Mouse (Mus musculus) heart, postnatal 36 days (tissue): ENCODE data around the gene Smco4. TPM values are rescaled to one million over a fixed set of nuclear protein-coding genes. Genes with fewer than 3 reads are reported as not detected.

ENCODE experiments used
- DNase-seq, 2 experiments: peaks; one replicate each; pipeline ENCODE4 v3.0.0; 2021 to 2022
- intact Hi-C: fragments of 180-260 bp; cut with DNase I; formaldehyde crosslinking; loops from one replicate; pipeline ENCODE4 v1.15.1; 2025
- total RNA-seq, 2 experiments: library from RNA; stranded (reverse); gene quantifications; 2 replicates each; pipeline ENCODE4 v1.2.3; 2021

Gene Smco4
- total RNA-seq, 2 experiments from 2014 or later: 22.2 to 24.0 TPM

DNA sequence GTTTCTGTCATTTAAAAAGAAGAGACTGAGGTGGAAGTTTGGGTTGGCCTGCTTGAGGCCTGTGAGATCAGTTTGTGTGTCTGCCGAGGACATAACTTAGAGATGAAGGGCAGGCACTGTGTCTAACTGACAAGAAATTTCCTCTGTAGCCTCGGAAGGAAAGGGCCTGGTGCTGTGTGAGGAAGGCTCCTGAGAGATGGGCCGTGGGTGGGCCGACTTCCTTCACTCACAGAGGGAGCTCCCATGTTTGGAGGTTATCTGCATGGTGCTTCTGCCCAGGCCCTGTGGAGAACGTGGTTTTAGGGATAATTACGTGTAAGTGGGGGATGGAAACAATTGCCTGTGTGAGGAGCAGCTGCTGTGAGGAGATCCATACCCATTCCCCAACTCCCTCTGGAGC lies 10.6 kb downstream of the Smco4 start:
- intact Hi-C loops: no loop called here
- DNase-seq: no peak

DNA sequence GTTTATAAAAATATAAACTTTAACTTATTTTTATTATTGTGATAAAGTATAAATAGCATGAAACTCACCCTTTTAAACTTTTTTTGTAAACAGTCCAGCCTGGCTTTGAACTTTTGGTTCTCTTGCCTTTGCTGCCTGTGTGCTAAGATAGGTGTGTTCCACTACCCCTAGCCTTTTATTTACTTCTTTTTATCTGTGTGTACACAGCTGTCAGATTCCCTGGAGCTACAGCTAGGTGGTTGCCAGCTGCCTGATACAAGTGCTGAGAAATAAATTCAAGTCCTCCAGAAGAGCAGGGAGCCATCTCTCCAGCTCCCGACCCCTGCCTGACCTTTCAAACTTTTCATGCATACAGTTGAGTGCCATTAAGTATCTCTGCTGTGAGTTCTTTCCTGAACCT lies 12.1 kb downstream of the Smco4 start:
- intact Hi-C loops: no loop called here
- no peak for DNase-seq

DNA sequence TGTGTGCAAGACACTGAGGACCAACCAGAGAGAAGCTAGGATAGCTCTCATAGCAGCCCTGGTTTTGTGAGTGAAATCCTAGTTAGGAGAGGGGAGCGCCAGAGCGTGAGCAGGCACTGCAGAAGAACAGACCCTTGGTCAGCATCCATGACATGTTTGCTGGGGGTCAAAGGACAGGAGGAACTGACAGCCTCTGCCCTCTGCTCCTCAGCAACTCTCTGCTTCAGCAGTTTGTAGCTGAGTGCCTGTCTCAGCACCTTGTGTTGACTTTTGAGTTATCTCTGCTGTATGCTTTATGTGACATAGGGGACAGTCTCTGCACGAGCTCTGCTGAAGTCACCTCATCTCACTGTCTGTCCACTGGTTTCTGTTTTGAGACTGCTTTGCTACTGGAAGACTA lies 13.6 kb downstream of the Smco4 start:
- no peak for DNase-seq
- intact Hi-C loops: no loop called here

DNA sequence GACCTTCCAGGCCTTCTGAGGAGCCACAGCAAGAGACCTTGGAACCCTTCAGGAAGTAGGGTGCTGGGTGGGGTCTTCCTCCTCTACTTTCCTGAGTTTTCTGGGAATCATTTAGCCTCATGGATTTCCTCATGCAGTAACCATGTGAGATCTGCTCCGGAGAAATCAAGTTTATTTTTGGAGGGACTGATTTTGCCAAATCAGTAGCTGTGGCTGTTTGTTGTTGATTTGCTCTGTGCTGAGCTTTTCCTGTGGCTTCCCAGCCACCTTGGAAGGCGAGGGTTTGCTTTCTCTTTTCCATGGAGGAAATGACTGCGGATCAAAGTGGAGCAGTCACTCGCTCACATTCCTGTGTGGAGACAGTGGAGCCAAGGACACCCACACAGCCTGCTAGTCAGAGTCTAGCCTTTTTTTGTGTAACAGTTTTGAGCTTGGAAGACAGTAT lies 14.2 kb downstream of the Smco4 start:
- intact Hi-C loops: no loop called here
- no peak for DNase-seq

DNA sequence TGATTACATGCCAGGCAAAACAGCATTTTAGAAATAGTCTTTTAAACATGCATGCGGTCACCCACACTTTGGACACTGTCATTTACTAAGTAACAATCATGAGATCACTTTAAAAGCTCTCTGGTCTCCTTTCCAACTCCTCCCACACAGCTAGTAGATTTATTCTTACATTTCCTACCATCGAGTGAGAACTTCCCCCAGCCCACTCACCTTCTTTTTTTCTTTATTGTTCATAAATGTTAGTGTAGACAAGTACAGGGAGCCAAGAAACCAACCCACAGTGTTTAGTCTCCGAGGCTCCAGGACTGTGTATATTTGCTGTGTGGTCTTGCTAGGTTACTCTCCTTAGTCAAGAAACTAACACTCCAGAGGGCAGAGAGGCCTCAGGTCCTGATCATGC lies 16.1 kb downstream of the Smco4 start:
- no peak for DNase-seq
- intact Hi-C loops: loop anchor here (2.0 kb wide), 1 partner anchor 13 kb away; no protein-coding TSS in a partner anchor

DNA sequence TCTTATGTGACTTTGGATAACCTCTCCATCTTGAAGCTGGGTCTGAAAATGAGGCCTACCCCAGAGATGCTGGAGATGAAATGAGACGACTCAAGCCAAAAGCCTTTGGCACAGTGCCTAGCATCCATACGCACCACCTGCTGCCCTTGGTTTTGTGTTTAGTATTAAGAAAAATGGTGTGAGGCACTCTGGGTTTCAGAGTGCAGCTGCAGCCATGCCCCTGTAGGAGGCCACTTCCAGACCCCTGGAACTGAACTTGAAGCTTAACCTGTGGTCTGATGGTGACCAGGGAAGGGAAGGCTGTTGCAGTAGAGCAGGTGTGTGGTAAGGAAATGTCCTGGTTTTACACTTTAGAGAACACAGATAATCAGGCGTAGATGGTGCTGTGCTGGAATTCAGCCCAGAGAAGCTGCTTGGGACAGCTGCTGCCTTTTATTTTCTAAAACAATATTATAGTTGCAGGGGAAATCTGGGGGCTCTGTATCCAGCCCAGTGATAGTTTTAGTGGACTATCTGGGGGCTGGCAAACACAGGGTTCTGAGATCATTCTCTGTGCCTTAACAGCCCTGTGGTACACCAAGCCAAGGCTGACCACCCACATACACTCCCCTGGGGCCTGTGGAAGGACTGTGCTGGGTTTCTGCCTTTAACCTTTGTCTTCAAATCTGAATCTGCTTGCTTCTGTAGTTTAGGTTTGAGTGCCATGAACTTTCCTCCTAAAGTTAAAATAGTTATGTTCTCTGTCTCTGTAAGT lies 17.5 kb downstream of the Smco4 start:
- DNase-seq: no peak
- intact Hi-C loops: no loop called here

DNA sequence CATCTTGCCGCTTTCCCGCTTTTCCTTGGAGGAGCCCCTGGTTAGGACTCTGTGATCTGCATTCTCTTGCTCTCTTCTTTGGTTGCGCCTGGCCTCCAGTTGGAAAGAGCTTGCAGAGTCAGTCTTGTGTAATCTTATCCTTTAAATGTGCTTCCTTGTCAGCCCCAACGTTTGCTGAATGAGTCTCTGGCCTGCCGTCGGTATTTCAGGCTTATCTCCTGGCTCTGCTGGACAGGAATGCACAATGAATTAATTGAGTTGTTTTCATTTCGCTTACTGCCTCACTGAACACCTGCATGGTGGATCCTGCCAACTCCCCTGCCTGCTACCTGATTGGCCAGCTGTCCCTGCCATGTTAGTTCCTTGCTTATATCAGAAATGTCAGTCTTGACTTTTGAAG lies 19.7 kb downstream of the Smco4 start:
- intact Hi-C loops: no loop called here
- no peak for DNase-seq

DNA sequence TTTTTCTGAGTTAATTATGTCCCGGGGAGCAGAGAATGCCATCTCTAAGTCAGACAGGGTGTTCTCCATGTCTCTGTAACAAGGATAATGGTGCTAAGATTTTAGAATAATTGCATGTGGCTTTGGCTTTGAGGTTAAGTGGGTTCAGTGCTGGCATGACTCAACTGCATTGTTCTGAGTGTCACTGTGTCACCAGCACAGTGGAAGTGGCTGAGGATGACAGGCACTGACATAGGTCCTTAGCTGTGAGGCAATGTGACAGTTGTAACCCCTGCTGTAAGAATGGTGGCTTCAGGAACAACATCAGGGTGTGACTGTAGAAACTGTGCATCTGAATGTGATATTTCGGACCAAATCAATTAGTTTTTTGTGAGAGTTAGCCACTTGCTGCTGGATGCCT lies 22.8 kb downstream of the Smco4 start:
- no peak for DNase-seq
- intact Hi-C loops: no loop called here

DNA sequence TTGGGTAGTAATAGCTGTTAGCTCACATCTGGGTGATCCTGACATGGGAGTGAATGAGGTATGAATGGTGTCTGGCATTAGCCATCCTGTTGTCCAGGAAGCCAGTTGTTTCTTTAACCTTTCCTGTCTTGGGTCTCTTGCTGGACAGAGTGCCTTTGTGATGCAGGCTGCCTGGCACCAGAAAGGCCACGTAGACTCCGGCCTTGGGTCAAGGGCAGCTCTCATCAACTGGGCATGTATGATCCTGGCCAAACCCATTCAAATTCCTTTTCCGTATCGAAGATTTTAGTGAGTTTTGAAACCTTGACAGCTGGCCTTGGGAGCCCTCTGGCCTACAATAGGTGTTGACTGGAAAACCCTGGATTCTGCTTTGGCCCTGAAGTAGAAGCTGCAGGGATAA lies 24.7 kb downstream of the Smco4 start:
- no peak for DNase-seq
- intact Hi-C loops: no loop called here

DNA sequence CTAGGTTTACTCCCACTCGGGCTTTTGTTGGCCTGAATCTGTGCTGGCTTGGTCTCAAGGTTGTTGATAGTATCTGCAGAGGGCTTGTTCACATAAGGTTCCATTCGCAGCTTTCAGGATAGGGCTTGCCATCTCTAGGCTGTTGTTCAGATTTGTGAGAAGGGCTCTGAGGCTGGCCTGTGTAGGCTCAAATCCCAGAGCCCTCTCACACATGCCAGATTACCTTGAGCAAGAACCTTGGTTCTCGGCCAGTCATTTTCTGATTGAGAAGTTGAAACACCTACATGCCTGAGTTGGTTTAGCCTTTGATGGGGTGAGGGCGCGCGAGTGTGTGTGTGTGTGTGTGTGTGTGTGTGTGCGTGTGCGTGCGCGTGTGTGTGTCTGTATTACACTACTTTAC lies 29.1 kb downstream of the Smco4 start:
- intact Hi-C loops: loop anchor here (2.0 kb wide), 1 partner anchor 14 kb away; no protein-coding TSS in a partner anchor
- DNase-seq: no peak

DNA sequence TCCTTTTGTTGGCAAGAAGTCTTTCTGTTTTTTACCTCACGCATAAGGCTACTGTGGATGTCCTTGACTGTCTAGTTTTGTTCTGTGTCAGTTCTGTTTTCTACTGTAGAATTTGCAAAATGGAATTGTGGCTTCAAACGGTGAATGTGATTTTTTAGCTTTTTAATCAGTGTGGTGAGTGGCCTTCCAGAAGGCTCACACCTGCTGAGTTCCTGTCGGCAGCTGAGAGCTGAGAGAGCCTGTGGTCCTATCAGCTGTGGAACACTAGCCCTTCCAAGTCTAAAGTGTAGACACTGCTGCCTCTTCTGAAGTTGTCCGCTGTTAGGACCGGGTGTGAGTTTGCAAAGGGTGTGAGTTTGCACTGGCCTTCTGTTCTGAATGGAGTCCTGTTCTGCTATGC lies 29.7 kb downstream of the Smco4 start:
- intact Hi-C loops: loop anchor here (2.0 kb wide), 1 partner anchor 14 kb away; no protein-coding TSS in a partner anchor
- no peak for DNase-seq

DNA sequence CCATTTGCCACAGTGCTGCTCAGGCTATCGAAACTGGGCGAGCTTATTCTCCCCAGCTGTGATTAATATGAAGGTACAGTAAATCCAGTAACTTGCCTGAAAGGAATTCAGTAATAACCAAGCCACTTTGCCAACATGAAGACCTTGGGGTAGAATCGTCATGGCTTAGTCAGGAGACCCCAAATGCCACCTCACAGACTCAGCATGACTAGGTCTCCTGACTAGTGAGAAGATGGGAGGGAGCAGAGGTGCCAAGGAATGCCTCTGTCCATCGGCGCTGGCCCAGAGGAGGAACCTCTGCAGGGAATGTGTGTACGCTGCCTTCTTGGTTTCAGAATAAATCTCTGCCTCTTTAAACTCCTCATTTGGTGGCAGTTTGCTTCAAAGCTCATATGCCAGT lies 30.4 kb downstream of the Smco4 start:
- no peak for DNase-seq
- intact Hi-C loops: loop anchor here (2.0 kb wide), 1 partner anchor 15 kb away; no protein-coding TSS in a partner anchor

DNA sequence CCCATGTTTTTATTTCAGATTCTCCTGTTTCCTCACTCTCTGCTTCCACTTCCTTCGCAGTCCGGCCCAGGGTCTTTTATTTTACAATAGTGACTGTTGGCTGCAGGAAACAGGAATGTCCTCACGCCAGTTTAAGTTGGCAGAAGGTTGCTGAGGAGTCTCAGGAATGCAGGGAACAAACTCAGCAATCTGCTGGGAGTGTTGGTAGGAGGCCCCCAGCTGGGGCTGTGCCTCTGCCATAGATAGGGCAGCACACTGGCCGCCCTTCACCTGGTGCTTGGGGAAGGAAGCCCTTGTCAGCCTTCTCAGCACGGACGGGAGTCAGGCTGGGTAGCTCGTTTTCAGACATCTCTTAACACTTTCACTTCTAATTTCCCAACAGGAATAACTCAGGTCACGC lies 32.0 kb downstream of the Smco4 start:
- intact Hi-C loops: no loop called here
- no peak for DNase-seq

DNA sequence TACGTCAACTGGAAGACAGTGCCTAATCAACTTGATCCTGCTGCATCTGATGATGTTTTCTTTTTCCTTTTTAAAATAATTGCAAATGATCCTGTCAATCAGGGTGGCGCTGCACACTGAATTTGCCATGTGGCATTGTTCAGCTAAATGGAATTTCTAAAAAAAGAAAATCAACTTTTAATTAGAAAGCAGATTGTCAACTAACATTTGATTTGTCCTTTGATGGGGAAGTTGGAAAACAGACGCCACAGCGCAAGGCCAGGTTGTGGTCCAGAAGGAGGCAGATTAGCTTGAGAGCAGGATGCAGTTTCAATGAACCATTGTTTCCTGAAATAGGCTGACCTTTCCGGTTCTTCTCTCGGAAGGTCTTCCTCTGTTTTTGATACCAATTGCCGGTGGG lies 33.3 kb downstream of the Smco4 start:
- intact Hi-C loops: loop anchor here (1.0 kb wide), 1 partner anchor 32 kb away; no protein-coding TSS in a partner anchor
- DNase-seq: no peak

DNA sequence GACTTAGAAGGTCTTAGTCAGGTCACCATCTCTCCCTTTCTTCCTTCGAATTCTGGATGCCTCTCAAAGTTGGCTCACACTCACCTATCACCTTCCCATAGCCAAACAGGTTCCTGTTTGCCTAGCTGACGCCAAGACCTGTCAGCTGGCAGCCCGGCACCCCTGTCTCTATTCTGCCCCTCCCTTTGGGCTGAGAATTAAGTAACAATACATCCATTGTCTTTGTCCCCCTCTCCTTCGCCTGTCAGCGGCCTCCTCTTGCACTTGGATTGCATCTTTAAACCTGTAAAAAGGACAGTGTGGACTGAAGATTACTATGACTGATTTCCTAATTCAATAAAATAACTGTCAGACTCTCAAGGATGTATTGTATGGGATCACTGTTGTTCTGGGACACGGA lies 34.6 kb downstream of the Smco4 start:
- DNase-seq: no peak
- intact Hi-C loops: no loop called here

DNA sequence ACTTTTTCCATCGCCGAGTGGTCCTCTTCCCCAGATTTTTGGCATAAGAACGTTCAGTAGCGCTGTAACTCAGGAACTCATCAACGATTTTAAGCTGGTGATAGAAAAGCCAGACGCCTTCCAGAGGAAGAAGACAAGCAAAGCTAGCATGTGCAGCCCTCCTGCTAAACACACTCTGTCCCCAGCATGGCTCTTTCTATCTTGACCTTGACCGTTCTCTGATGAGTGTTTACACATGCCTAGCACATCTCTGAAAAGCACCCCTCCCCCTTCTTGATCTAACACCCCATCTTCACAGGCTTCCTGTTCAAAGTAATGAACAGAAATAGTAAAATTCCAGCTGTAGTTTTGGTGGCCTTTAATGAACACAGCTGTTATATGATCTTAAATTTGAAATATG lies 35.1 kb downstream of the Smco4 start:
- DNase-seq: no peak
- intact Hi-C loops: no loop called here

DNA sequence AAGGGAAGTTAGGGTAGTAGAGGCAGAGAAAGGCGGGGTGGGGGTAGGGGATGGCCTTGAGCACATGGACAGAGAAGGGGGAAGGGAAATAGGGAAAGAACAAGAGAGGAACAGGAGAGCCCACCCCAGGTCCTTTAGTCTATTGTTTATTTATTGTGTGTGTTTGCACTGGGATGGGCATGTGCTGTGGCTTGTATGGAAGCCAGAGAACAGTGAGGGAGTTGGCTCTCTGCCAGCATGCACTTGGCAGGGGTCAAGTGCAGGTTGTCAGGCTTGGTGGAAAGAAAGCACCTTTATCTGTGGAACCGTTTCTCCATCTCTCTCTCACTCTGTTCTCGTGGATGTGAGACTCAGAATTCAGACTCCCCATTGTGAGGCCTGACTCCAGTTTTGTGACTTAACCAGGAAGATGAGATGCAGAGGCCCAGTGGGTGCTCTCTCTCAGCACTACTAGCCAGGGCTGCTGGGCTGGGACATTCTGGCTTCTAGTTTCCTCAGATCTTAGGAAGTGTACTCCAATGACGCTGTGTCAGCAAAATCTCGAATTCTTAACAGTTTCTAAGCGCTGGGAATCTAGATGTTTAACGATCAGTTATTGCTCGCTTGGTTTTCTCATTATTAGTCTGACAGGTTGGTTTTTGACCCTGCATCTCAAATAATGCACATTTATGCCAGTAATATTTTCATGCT lies 36.2 kb downstream of the Smco4 start:
- peak in 1 of 2 experiments; percentile 42 for DNase-seq
- intact Hi-C loops: no loop called here

DNA sequence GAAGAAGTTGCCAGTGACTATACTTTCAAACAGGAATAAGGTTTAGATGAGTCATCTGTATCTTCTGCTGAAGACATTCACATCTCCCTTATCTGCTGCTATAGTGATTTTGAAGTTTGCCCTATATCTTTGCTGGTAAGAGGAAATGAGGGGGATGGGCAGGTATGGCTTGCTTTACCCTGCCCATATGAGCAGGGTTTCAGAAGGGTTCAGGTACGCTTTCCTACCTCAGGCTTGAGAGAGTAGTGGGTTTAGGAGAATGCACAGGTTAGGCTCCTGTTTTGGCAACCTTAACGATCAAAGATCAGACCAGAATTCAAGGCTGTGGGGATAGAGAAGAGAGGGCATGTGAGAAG lies 36.7 kb downstream of the Smco4 start:
- intact Hi-C loops: no loop called here
- DNase-seq: no peak

DNA sequence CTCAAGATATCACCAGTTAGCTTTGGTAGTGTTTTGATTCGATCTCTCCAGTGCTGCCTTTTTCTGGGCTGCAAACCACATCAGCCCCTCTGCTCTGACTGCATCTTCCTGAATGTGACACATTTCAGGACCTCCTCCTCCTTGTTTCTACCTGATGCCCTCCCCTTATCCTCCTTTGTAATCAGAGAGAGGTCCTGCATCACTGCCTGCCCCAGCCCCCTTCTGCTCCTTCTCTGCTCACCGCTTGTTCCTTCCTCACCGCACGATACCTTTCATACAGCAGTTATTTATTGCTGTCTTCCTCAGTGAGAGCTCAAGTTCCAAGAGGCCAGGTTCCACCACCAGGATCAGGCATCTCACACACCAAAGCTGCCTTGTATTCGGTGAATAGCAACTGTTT lies 38.0 kb downstream of the Smco4 start:
- DNase-seq: no peak
- intact Hi-C loops: no loop called here

DNA sequence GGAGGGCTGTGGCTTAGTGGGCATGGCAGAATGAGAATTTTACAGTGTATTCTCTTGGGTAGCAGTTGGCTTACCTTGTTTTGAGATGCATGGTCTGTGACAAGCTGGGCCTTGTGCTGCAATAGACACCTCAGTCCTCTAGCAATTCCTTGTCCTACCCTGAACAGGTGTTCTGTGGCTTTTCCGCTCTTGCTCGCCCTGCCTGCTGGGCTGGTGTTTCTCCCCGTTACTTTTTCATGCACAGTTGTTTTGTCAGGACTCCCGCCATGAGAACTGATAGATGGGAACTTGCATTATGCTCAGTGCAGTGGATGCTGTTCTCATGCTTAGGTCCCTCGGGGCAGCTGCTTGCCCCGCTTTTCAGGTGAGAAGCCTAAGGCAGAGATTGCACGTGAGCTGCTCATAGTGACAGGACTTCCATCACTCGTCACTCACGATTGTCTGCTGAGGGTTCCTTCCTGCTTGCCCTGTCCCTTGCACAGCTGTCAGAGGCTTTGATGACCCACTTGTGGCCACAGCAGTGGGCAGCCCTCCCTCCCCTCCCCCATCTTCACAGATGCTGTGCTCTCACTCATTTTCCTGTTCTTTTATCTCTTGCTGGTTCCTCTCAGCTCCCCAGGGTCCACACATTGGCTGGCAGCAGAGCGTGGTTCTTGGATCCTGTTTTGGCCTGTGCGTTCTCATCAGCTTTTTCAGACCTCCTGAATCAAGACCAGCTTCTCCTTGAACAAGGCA lies 40.3 kb downstream of the Smco4 start:
- intact Hi-C loops: no loop called here
- no peak for DNase-seq

DNA sequence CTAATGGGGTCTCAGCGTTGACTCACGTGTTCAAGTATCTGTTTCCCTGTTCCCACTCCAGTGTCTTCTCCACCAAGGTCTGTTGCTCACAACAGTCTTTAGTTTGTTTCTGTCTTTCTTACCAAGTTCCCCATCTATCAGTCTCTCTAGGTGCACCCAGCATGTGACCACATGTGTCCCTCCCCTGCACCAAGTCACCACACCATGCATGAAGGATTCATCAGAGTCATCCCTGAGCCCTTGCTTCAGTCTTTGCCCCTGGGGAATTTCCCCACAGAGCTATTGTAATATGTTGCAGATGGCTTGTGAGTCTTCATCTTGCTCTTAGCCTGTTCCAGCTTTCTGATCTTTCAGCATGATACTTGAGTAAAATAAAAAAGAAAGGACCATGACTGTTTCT lies 40.9 kb downstream of the Smco4 start:
- no peak for DNase-seq
- intact Hi-C loops: no loop called here

DNA sequence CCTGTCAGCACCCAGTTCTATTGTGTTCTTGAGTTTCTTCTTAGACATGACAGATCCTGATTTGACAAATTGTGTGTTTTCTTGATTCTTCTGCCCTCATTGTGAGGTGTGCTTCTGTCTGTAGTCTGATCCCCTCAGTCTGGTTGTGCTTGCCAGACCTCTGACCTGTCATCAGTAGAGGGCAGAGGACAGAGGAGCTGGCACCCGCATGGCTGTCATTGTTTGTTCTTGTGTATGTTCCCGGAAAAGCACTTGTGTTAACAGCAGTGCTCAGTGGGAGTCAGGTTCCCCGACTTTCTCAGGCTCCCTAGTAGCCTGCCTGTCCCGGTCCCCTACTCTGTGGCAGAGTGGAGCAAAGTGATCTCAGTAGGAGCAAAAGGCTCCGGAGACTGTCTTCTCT lies 42.2 kb downstream of the Smco4 start:
- intact Hi-C loops: no loop called here
- peak in 1 of 2 experiments; percentile 25 for DNase-seq
